Comparison of ENCODE assay signal across 13 mouse cellular contexts in the genomic region with DNA sequence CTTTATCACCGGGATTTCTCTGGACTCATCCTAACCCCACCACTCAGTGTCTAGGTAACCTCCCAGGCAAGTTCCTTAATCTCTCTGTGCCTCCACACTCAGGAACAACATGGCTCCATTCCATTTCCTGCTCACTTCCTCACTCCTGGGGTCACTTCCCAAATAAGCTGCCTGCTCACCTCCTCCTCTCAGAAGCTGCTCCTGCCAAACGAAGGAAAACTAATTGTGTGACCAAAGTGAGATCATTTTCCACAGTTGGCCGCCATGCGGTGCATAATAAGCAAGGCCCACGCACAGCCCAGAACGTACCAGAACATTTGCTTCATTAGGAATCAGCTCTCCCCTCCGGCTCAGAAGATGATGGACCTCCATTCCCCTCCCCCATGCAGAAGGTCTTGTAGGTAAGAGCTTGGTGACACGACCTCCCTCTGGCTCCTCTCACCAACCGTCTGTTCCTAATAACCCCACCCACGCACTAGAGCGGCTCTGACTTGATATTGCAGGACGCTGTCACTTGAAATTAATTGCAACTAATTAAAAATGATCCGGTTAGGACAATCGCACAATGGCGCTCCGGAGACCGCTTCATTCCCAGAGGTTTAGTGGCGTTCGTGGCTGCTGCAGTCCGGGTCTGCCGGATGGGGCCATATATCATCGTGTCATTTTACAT. TPM values are rescaled to one million over a fixed set of nuclear protein-coding genes. Genes with fewer than 3 reads are reported as not detected.
DNase-seq lines count a peak whose midpoint lies in the region; ATAC-seq lines count a peak whose summit lies in the region.
"Had no signal": no experiment of that assay in that cellular context is flagged by ENCODE, and none has a peak within 500 bp of the region (broad histone marks: within the 10 kb centered on the region; RNA-seq: fewer than 3 reads in every experiment).

No protein-coding gene starts in this region.

- no peaks in the 10 kb centered on the region for H3K27me3 ChIP-seq in kidney, embryonic 14.5 days (ENCODE audit: control insufficient read depth, insufficient read depth, low read length)
- H3K27me3 ChIP-seq: embryonic facial prominence, embryonic 13.5 days had no signal

- no peaks in the 10 kb centered on the region for H3K36me3 ChIP-seq in kidney, embryonic 14.5 days (ENCODE audit: control insufficient read depth, insufficient read depth, low read length)
- H3K36me3 ChIP-seq: embryonic facial prominence, embryonic 13.5 days; limb, embryonic 15.5 days; midbrain, embryonic 10.5 days had no signal

- H3K4me2 ChIP-seq in kidney, embryonic 14.5 days (replicated peaks; ENCODE audit: low read depth, low read length) = peak overlapping the region; percentile 8
- H3K4me2 ChIP-seq: embryonic facial prominence, embryonic 13.5 days; limb, embryonic 15.5 days had no signal

- no peak overlapping the region for H3K9ac ChIP-seq in kidney, embryonic 14.5 days (ENCODE audit: low read depth, low read length)
- H3K9ac ChIP-seq: embryonic facial prominence, embryonic 13.5 days; limb, embryonic 15.5 days had no signal

- no peaks in the 10 kb centered on the region for H3K9me3 ChIP-seq in kidney, embryonic 14.5 days (ENCODE audit: control insufficient read depth, low read length)
- H3K9me3 ChIP-seq: embryonic facial prominence, embryonic 13.5 days; limb, embryonic 15.5 days; midbrain, embryonic 10.5 days had no signal

- H3K4me1 ChIP-seq in kidney, embryonic 14.5 days (ENCODE audit: control insufficient read depth, insufficient read depth, low read length) = peaks cover 9% of the 10 kb centered on the region; the same call in 1 of the 2 replicates
- H3K4me1 ChIP-seq: embryonic facial prominence, embryonic 13.5 days had no signal

- H3K4me3 ChIP-seq in kidney, embryonic 14.5 days (ENCODE audit: low read length) = no peak overlapping the region; the same call in 1 of the 2 replicates
- H3K4me3 ChIP-seq: embryonic facial prominence, embryonic 13.5 days; limb, embryonic 15.5 days; midbrain, embryonic 10.5 days had no signal

- WGBS in kidney, embryonic 14.5 days = 18% methylated on average over 22 of the region's 22 CpGs

- DNase-seq in embryo, embryonic 10 days (ENCODE audit: low spot score) = peak; percentile 40
- DNase-seq in embryo, embryonic 9.5 days (ENCODE audit: extremely low spot score) = no peak
- DNase-seq in brain, adult 2 months (ENCODE audit: low read depth, low spot score) = peak; percentile 41
- peak; percentile 24 to 45 for DNase-seq in layer of hippocampus, postnatal 36 days
- no peak for DNase-seq in cerebellum, adult 18-20 months
- DNase-seq in thymus, postnatal 14 days = no peak
- DNase-seq in spleen, postnatal 10 days (ENCODE audit: low spot score in 2 of 2) = no peak
- DNase-seq: gastrocnemius, postnatal 25 days; heart, postnatal 4 days had no signal

- H3K27ac ChIP-seq in kidney, embryonic 14.5 days (ENCODE audit: low read depth, low read length) = peak overlapping the region; percentile 25; the same call in 1 of the 2 replicates
- H3K27ac ChIP-seq: embryonic facial prominence, embryonic 13.5 days; limb, embryonic 15.5 days; midbrain, embryonic 10.5 days had no signal

- ATAC-seq in kidney, embryonic 14.5 days (ENCODE audit: low FRiP score, low TSS enrichment) = peak; percentile 66

RNA-seq across cellular contexts. Expression of a gene that starts 26.9 kb away (rescaled TPM):
- polyA plus RNA-seq in kidney, embryonic 14.5 days (2014; fragmentation: Nextera tagmentation; extraction: Ambion mirVana) = 26.7 and 44.3 TPM in 2 replicates
- 1 to 10 TPM; 2.8 to 3.0 TPM for total RNA-seq in layer of hippocampus, postnatal 36 days (2021)

RNA-seq across cellular contexts. Expression of a gene that starts 57.0 kb away (rescaled TPM):
- 0.29 and 0.53 TPM in 2 replicates for polyA plus RNA-seq in kidney, embryonic 14.5 days (2014; fragmentation: Nextera tagmentation; extraction: Ambion mirVana)
- 1 to 10 TPM in 1 of 2 experiments, under 1 TPM in 1; 0.87 to 1.0 TPM for total RNA-seq in layer of hippocampus, postnatal 36 days (2021)

Comparison
In these comparisons a context has a peak if more than half of its experiments do, and no peak if none do; other contexts are left out.
1. DNase-seq: peak in embryo, embryonic 10 days (single experiment), brain, adult 2 months (single experiment) and layer of hippocampus, postnatal 36 days (2 of 2); none in embryo, embryonic 9.5 days (single experiment), cerebellum, adult 18-20 months (0 of 2), thymus, postnatal 14 days (single experiment) and spleen, postnatal 10 days (0 of 2).